Mouse (Mus musculus) neural tube, embryonic 14.5 days (tissue): ENCODE data around the gene Cipc. TPM values are rescaled to one million over a fixed set of nuclear protein-coding genes. Genes with fewer than 3 reads are reported as not detected.

Experiments
- ATAC-seq: fragments of 200-750 bp; cut with Nextera tagmentation; 2 replicates; pipeline ENCODE4 v1.8.0; 2017; ENCODE audit warnings: low read depth, mild to moderate bottlenecking, moderate TSS enrichment, moderate library complexity
- H3K27ac ChIP-seq: fragments of 300-500 bp; sonication (generic); 2 replicates; pipeline ENCODE4 v1.5.1; 2014; ENCODE audit warnings: low read depth, mild to moderate bottlenecking, control low read depth, low read length, moderate library complexity, mixed read lengths
- H3K27me3 ChIP-seq: fragments of 300-500 bp; sonication (generic); 2 replicates; pipeline ENCODE4 v1.6.1; 2014; ENCODE audit warnings: low read length; ENCODE audit not compliant: control insufficient read depth, insufficient read depth
- H3K36me3 ChIP-seq: fragments of 300-500 bp; sonication (generic); 2 replicates; pipeline ENCODE4 v1.6.1; 2014; ENCODE audit warnings: low read length, mixed read lengths; ENCODE audit not compliant: control insufficient read depth, insufficient read depth
- H3K4me1 ChIP-seq: fragments of 300-500 bp; sonication (generic); 2 replicates; pipeline ENCODE4 v1.6.1; 2014; ENCODE audit warnings: low read length; ENCODE audit not compliant: control insufficient read depth, insufficient read depth
- H3K4me2 ChIP-seq: fragments of 300-500 bp; sonication (generic); 2 replicates; pipeline ENCODE4 v1.6.1; 2014; ENCODE audit warnings: mild to moderate bottlenecking, low read depth, low read length, control low read depth
- H3K4me3 ChIP-seq: fragments of 300-500 bp; sonication (generic); 2 replicates; pipeline ENCODE4 v1.5.1; 2014; ENCODE audit warnings: low read depth, low read length, control low read depth, mixed read lengths
- H3K9ac ChIP-seq: fragments of 300-500 bp; sonication (generic); replicated peaks from 2 replicates; pipeline ENCODE4 v1.6.1; 2014; ENCODE audit warnings: low read depth, mild to moderate bottlenecking, control low read depth, low read length, mixed read lengths
- H3K9me3 ChIP-seq: fragments of 300-500 bp; sonication (generic); 2 replicates; pipeline ENCODE4 v1.6.1; 2016; ENCODE audit warnings: low read length; ENCODE audit not compliant: control insufficient read depth
- WGBS: fragments of 180-500 bp; shearing (Covaris S2); extraction: QIAGEN DNeasy Blood & Tissue Kit; methylation state at CpG from one replicate; pipeline ENCODE4 v1.1.7; 2014; 5-methylcytosine and 5-hydroxymethylcytosine counted together
- polyA plus RNA-seq: library from polyadenylated mRNA; unstranded; fragments of >200 nt; fragmentation: Nextera tagmentation; extraction: Ambion mirVana; gene quantifications from 2 replicates; pipeline ENCODE4 v1.2.1, GENCODE M21; 2014

Cipc gene
- polyA plus RNA-seq, 1 experiment from 2014 or later = 51.7 TPM

GRCm38 (mm10) chr12:86950161-86950960 is 3.5 kb downstream of the Cipc start:
- no peak for ATAC-seq
- no peaks in the 10 kb centered on the region for H3K27me3 ChIP-seq
- WGBS = 71% methylated on average over 16 of the region's 16 CpGs
- peaks cover 4% of the 10 kb centered on the region for H3K36me3 ChIP-seq
- no peak overlapping the region for H3K4me2 ChIP-seq
- H3K27ac ChIP-seq = no peak overlapping the region
- H3K4me3 ChIP-seq = no peak overlapping the region
- H3K4me1 ChIP-seq = peaks cover 33% of the 10 kb centered on the region
- no peaks in the 10 kb centered on the region for H3K9me3 ChIP-seq
- H3K9ac ChIP-seq = no peak overlapping the region

GRCm38 (mm10) chr12:86950961-86951360 is 4.1 kb downstream of the Cipc start:
- no peak for ATAC-seq
- no peak overlapping the region for H3K27ac ChIP-seq
- no peak overlapping the region for H3K4me2 ChIP-seq
- peaks cover 32% of the 10 kb centered on the region for H3K4me1 ChIP-seq
- no peak overlapping the region for H3K9ac ChIP-seq
- peaks cover 8% of the 10 kb centered on the region for H3K36me3 ChIP-seq
- no peaks in the 10 kb centered on the region for H3K9me3 ChIP-seq
- H3K27me3 ChIP-seq = no peaks in the 10 kb centered on the region
- no peak overlapping the region for H3K4me3 ChIP-seq
- 98% methylated on average over 3 of the region's 3 CpGs for WGBS

GRCm38 (mm10) chr12:86952331-86952850 is 5.5 kb downstream of the Cipc start:
- no peaks in the 10 kb centered on the region for H3K9me3 ChIP-seq
- H3K4me3 ChIP-seq = no peak overlapping the region
- 72% methylated on average over 10 of the region's 10 CpGs for WGBS
- peaks cover 27% of the 10 kb centered on the region for H3K4me1 ChIP-seq
- no peak overlapping the region for H3K4me2 ChIP-seq
- no peak overlapping the region for H3K27ac ChIP-seq
- H3K27me3 ChIP-seq = no peaks in the 10 kb centered on the region
- no peak for ATAC-seq
- peaks cover 13% of the 10 kb centered on the region for H3K36me3 ChIP-seq
- H3K9ac ChIP-seq = no peak overlapping the region

DNA sequence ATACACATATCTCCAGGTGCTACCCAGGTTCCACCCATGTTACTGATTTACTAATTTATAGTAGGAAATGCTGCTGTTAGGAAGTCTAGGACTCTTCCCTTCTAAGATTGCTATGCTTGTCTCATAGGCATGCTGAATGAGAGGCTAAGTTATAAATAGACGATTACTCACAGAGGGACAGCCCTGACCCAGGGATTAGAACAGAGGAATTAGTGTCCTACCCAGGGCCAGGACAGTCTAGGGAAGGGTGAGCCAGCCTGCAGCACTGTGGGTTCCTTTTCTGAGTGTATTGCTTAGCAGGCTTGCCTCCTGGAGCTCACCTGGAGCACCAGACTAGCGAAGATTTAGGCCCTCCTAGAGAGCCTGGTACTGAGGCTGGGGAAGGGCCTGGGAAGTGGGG is 9.1 kb downstream of the Cipc start:
- no peaks in the 10 kb centered on the region for H3K27me3 ChIP-seq
- H3K36me3 ChIP-seq = peaks cover 32% of the 10 kb centered on the region
- no peak overlapping the region for H3K4me3 ChIP-seq
- ATAC-seq = no peak
- no peaks in the 10 kb centered on the region for H3K9me3 ChIP-seq
- no peak overlapping the region for H3K4me2 ChIP-seq
- H3K4me1 ChIP-seq = 0 out of 2 replicates have a peak, but pooled peaks cover 2% of the 10 kb centered on the region
- no peak overlapping the region for H3K9ac ChIP-seq
- 93% methylated on average over 2 of the region's 2 CpGs for WGBS
- no peak overlapping the region for H3K27ac ChIP-seq

GRCm38 (mm10) chr12:86958558-86958957 is 11.7 kb downstream of the Cipc start:
- H3K9me3 ChIP-seq = no peaks in the 10 kb centered on the region

GRCm38 (mm10) chr12:86959661-86960060 is 12.8 kb downstream of the Cipc start:
- Histone ChIP-seq H3K27me3 (no peaks in the 10 kb centered on the region), H3K36me3 (peaks cover 57% of the 10 kb centered on the region), H3K4me1 (no peaks in the 10 kb centered on the region), H3K9me3 (no peaks in the 10 kb centered on the region), H3K4me2 (no peak overlapping the region), H3K27ac (no peak overlapping the region), H3K4me3 (no peak overlapping the region), H3K9ac (no peak overlapping the region)
- WGBS = over 99% methylated on average over 5 of the region's 5 CpGs
- no peak for ATAC-seq

More at GRCm38 (mm10) chr12:86958558-86958957, 11.7 kb downstream of the Cipc start:
- H3K27me3 ChIP-seq = no peaks in the 10 kb centered on the region
- no peak overlapping the region for H3K27ac ChIP-seq
- H3K4me2 ChIP-seq = no peak overlapping the region
- H3K4me1 ChIP-seq = no peaks in the 10 kb centered on the region
- H3K9ac ChIP-seq = no peak overlapping the region
- no peak overlapping the region for H3K4me3 ChIP-seq
- WGBS = 89% methylated on average over 5 of the region's 5 CpGs
- H3K36me3 ChIP-seq = peaks cover 57% of the 10 kb centered on the region
- no peak for ATAC-seq

GRCm38 (mm10) chr12:86960138-86960537 is 13.3 kb downstream of the Cipc start:
- no peak overlapping the region for H3K4me2 ChIP-seq
- H3K9me3 ChIP-seq = no peaks in the 10 kb centered on the region
- no peaks in the 10 kb centered on the region for H3K4me1 ChIP-seq
- ATAC-seq = no peak
- no peak overlapping the region for H3K27ac ChIP-seq
- WGBS = 91% methylated on average over 15 of the region's 15 CpGs
- no peak overlapping the region for H3K4me3 ChIP-seq
- H3K27me3 ChIP-seq = no peaks in the 10 kb centered on the region
- H3K9ac ChIP-seq = no peak overlapping the region
- H3K36me3 ChIP-seq = peaks cover 58% of the 10 kb centered on the region

- WGBS = 97% methylated on average over 3 of the region's 3 CpGs
- H3K4me3 ChIP-seq = no peak overlapping the region
- H3K9ac ChIP-seq = no peak overlapping the region
- H3K36me3 ChIP-seq = peaks cover 57% of the 10 kb centered on the region
- H3K9me3 ChIP-seq = no peaks in the 10 kb centered on the region
- no peaks in the 10 kb centered on the region for H3K4me1 ChIP-seq
- H3K27me3 ChIP-seq = no peaks in the 10 kb centered on the region
- H3K4me2 ChIP-seq = no peak overlapping the region
- no peak overlapping the region for H3K27ac ChIP-seq
- ATAC-seq = no peak
Observed at GRCm38 (mm10) chr12:86960791-86961335, 14.0 kb downstream of the Cipc start.
